Mouse (Mus musculus) ovary, adult 18-20 months (tissue): ENCODE data around the gene Zfp184.
A peak's percentile ranks its signal among the peaks of the same experiment; 100 is the strongest.
"Not testable (repeated sequence)": the region's sequence is repeated elsewhere in the genome, so short reads cannot be mapped to it uniquely, and the experiment has no call there.

ENCODE experiments used
- DNase-seq: peaks from one replicate; pipeline ENCODE4 v3.0.0; 2022; ENCODE audit warnings: low spot score, mixed read lengths

Zfp184 gene

GRCm38 (mm10) chr13:21944926-21945740 lies at the start of gene Zfp184:
Gene Zfp184, plus strand, starts transcription at chr13:21945094.
- peak; percentile 88 for DNase-seq

- no peak for DNase-seq
Observed at GRCm38 (mm10) chr13:21896549-21897244, 48.2 kb upstream of the Zfp184 start.

DNA sequence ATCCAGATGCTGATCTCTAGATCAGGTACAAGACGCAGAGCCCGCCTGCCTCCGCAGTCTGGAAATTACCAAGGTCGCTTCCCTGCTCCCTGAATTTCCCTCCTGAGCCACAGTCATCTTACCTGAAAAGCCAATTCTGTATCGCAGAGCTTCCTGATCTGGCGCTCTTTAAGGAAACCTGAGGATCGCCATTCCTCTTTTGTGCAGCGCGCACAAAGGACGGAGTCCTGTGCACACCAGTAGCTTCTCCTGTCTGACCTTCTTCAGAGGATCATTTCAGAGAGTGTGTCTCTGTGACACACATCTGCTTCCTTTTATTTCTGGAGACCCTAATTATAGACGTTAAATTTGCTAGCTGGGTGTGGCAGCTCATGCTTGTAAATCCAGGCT lies 47.7 kb upstream of the Zfp184 start:
- DNase-seq: no peak

DNA sequence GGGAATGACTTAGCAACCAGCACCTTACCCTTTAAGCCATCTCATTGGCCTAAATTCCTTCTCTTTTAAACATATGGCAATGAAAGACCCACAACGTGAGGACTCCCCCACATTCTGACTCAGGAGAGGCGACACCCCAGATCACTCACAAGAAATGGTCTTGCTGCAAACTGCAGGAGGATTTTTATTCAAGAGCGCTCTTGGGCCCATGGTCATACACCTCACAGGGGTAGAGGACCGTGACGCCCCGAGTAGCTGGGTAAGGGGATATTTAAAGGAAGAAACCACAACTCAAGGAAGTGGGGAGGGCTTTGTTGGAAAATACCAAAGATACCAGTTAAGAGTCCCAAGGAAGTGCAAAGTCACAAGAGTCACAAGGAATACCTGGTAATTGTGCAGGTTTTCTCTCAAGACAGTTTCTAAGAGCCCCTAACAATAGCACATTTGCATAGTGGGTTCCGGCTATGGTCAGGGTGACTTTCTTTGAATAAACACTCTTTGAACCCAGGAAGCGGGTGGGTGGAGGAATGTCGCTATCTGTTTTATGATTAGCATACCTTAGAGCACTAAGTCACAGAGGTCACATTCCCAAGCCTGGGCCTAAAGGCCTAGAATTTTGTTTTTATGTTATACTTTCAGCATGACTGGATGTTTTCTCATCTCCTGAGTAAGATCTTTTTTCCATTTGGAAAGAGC lies 43.9 kb upstream of the Zfp184 start:
- DNase-seq: not testable (repeated sequence)

- no peak for DNase-seq
Observed at GRCm38 (mm10) chr13:21903500-21903899, 41.4 kb upstream of the Zfp184 start.

- DNase-seq: not testable (repeated sequence)
Observed at GRCm38 (mm10) chr13:21904090-21904489, 40.8 kb upstream of the Zfp184 start.

- DNase-seq: no peak
Observed at GRCm38 (mm10) chr13:21906301-21906700, 38.6 kb upstream of the Zfp184 start.

- DNase-seq: no peak
Observed at GRCm38 (mm10) chr13:21906946-21907806, 37.7 kb upstream of the Zfp184 start.

DNA sequence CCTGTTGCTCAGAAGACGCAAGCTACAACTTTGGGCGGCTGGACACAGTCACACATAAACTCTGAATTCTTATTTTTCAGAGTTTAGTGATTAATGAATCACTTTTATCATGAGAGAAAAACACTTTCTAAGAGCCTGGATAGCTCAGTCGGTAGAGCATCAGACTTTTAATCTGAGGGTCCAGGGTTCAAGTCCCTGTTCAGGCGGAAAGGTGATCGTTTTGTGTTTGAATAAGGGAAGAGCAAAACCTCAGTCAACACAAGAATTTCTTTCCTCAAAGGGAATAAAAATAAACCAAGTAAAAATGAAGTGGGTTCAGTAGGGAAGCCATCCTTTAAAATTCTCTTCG lies 37.1 kb upstream of the Zfp184 start:
- DNase-seq: not testable (repeated sequence)

DNA sequence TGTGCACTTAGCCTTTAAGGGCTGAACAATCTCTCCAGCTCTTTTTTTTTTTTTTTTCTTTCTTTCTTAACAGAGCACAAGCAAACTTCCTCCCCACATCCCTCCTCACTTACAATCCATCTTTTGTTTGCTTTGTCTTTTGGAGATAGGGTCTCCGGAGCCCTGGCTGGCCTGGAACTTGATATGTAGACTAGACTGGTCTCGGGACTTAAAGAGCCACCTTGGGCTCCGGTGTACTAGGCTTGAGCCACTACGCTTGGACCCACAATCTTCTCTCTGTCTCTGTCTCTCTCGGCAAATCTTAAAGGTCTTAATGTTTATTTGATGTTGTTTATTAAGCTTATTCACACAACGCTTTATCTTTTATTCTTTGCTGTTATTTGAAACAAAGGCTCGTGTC lies 34.2 kb upstream of the Zfp184 start:
- DNase-seq: no peak

DNA sequence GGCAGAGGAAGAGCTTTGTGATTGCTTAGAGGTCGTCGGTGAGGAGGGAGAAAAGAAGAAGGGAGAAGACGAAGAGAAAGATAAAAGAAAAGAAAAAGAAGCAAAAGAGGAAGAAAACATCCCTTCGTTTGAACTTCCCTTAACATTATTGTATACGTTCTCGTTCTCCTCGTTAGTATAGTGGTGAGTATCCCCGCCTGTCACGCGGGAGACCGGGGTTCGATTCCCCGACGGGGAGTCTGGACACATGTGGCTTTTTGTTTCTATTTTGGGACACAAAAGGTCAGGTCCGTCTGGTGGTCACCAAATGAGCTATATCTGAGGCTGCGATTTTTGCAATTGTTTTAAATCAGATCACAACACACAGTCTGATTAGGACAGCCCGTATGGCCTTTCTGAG lies 33.7 kb upstream of the Zfp184 start:
- DNase-seq: no peak

DNA sequence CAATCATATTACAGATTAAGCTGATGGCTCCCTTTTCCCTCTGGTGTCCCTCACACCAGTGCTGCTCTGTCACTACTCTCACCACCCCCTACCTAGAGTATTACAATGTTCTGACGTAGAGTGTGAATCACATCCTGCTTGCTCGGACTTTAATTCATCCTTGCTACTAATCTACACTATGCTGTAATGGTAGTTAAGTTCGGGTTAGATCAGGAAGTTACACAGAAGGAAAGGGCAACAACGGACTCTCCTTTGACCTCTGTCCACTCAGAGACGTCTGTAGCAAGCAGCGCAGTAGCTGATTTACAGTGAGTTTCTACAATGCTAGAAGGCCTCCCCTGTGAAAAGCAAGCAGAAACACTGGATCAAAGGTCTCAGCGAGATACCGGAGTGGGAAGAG lies 31.0 kb upstream of the Zfp184 start:
- no peak for DNase-seq

- DNase-seq: no peak
Observed at GRCm38 (mm10) chr13:21914599-21914998, 30.3 kb upstream of the Zfp184 start.

- no peak for DNase-seq
Observed at GRCm38 (mm10) chr13:21915487-21915886, 29.4 kb upstream of the Zfp184 start.

DNA sequence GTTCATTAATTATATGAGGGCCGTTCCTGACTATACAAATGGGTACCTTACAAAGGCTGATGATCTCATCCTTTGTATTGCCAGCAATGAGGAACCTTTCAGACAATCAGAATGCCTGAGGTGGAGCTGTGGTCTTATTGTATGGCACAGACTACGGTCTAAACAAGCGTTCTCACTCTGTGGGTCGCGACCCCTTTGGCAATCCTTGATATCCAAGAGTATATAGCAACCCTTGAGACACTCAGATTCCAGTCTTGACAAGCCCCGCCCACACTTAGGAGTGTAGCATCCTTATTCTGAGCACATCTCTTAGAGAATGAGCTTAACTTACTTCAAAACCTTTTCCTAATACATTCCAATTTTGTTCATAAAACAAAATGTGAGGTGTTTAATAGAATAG lies 28.8 kb upstream of the Zfp184 start:
- no peak for DNase-seq

DNA sequence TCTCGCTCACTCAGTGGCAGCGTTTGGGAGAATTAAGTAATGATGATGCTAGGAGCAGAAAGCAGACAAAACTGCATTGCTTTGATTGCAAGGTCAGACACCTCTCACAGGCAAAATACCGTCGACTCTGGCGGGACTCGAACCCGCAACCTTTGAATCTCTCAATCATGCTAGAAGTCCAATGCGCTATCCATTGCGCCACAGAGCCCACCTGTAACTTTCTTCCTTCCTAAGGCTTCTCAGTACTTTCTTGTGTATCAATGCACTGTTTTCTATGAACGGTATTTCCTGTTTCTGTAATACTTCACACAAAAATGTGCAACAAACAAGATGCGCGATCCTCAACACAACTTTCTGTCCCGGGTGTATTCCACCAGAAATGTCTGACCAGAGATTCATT lies 27.9 kb upstream of the Zfp184 start:
- DNase-seq: no peak

DNA sequence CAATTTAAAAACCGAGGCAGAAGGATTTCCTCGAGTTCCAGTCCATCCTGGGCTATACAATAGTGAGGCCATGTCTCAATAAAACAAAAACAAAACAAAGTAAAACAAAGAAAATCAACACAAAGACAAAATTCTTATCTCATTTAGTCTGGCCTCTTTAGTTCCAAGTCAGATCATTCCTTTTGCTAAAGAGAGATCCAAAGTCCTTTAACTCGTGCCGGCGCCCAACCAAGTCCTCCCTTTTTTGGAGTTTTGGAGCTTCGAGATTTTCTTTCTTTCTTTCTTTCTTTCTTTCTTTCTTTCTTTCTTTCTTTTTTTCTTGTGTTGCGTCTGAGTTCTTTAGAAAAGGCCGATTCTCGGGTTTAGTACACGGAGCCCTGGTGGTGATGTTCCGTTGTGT lies 27.4 kb upstream of the Zfp184 start:
- DNase-seq: no peak

- DNase-seq: no peak
Observed at GRCm38 (mm10) chr13:21917992-21918391, 26.9 kb upstream of the Zfp184 start.

GRCm38 (mm10) chr13:21918570-21919419 lies 26.1 kb upstream of the Zfp184 start:
- no peak for DNase-seq

DNA sequence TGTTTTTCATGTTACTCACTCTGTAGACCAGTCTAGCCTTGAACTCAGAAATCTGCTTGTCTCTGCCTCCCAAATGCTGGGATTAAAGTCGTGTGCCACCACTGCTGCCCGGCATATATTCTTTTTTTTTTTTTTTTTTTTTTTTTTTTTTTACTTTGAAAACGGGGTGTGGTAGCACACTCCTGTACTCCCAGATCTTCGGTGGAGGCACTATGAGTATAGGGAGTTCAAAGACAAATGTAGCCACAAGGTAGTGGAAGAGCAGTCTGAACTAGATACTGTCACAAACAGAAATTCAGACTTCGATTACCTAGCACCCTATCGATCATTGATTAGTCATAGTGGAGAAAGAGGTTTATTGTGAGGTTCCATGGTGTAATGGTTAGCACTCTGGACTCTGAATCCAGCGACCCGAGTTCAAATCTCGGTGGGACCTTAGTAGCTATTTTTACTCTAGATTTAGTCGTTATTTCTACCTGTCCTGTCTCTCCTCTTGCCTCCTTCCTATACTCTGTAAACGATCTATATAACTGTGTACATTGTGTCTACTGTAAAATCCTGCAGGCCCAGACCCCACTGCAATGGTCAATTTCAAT lies 25.0 kb upstream of the Zfp184 start:
- DNase-seq: no peak
